Mouse (Mus musculus): Measurements from ENCODE around the gene Rnd1. TPM values are rescaled to one million over a fixed set of nuclear protein-coding genes. Genes with fewer than 3 reads are reported as not detected.

Rnd1 gene
- polyA plus RNA-seq (2015; fragmentation: Nextera tagmentation; extraction: Ambion mirVana) = 0.36 and 0.50 TPM in 2 replicates

DNA sequence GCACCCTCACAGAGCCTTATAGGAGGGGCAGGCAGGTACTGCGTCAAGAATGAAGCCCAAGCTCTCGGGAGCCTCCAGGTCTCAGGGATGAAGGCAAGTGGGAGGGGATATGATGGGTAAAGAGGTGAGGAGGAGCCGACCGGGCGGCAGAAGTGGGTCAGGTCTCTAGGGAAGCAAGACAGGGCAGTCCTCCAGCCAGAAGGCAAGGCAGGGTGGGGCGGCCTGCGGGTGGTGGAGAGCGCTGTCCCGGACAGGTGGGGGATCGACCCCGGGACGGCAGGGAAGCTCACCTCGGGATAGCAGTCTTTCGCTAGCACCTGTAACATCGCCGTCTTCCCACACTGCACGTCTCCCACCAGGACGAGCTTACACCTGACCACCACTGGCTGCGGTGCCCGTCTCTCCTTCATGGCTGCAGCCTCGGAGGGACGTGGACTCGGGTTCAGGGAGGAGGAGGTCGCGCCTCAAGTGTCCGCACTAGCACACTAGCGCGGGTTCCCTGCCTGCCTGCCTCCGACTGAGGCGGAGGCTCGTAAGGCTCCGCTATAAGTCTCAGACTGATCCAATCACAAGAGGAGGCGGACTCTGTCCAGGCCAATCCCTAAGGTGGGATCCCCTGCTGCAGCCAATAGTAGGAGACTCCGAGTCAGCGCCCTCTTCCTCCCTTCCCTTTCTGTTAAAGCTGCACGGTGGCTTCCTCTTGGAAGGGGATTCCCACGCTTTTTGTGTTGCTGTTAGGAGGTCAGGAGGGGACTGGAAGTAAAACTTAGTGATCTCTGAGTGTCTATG, at the start of gene Rnd1:
Rnd1 (minus strand) TSS at position 522 of the 789 bp plus-strand sequence.

GRCm38 (mm10) chr15:98707766-98708372, 30.6 kb upstream of the Rnd1 start, which contains the start of gene Ccdc65:
TSS of gene Ccdc65 (plus strand) at chr15:98708207.

DNA sequence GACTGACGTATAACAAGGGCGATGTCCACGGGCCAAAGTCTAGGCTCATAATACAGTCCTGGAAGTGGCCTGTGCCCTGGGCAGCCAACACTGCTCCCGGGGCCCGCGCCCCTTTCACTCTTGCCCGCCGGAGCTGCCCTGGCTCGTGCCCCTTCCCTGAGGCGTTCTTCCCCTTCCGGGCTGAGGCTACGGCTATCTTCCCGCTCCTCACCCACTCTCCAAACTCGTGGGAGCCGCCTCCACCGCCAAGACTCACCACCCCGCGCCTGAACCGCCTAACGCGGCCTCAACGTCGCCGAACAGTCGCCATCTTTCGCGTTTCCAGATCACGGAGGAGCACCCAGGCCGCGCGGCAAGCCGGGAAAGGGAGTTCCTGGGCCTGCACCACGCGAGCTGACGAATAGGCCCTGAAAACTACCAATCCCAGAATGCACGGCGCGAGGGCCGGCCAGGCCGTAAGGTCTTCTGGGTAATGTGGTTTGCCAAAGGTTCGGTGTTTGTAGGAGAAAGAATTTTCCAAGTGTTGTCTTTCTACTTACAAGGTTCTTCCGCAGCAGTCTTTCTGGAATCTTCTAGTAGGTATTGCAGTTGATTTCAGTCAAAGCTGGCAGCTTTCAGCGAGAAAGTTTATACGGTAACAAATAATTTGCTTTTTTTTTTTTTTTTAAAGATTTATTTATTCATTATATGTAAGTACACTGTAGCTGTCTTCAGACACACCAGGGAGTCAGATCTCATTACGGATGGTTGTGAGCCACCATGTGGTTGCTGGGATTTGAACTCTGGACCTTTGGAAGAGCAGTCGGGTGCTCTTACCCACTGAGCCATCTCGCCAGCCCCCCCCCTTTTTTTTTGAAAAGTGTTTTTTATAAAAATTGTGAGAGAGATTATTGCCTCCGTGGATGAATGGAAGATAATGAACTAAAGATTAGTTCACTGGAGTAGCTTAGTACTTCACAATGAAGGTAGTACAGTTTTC, 14.4 kb downstream of the Rnd1 start, which contains the start of gene Ddx23:
Ddx23 (minus strand) TSS at position 328 of the 979 bp plus-strand sequence.

DNA sequence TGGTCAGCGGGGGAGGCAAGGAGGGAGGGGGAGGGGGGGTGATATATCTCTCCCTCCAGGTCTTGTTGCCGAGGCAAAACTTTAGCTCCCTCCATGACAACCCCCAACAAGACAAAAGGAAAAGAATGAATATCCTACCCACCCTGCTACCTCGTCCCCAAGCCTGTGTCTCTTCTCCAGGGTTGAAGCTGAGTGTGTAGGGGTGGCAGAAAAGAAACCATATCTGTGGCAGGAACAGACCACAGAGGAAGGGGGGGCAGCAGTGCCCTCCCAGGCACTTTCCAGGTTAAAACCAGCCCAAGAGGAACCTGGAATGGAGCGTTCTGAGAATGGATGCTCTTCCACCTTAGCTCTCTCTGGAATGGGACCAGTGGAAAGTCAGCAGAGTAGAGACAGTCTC, 46.7 kb downstream of the Rnd1 start, which contains the start of gene Cacnb3:
Cacnb3 (plus strand) TSS at position 301 of the 400 bp plus-strand sequence.

Other genes with a start within 250 kb of the Rnd1 start
- gene Olfr282, start 246.2 kb downstream of the Rnd1 start, polyA plus RNA-seq (2015; fragmentation: Nextera tagmentation; extraction: Ambion mirVana) = not detected in 2 replicates
- gene Olfr281, start 224.9 kb downstream of the Rnd1 start, polyA plus RNA-seq (2015; fragmentation: Nextera tagmentation; extraction: Ambion mirVana) = not detected in 2 replicates
- gene OR5BS1P, start 207.6 kb downstream of the Rnd1 start, polyA plus RNA-seq (2015; fragmentation: Nextera tagmentation; extraction: Ambion mirVana) = not detected in 2 replicates
- gene Lalba, start 194.7 kb downstream of the Rnd1 start, polyA plus RNA-seq (2015; fragmentation: Nextera tagmentation; extraction: Ambion mirVana) = 0.17 TPM in 1 of 2 replicates, not detected in the other
- not detected in 2 replicates for gene Olfr279, start 185.1 kb downstream of the Rnd1 start, polyA plus RNA-seq (2015; fragmentation: Nextera tagmentation; extraction: Ambion mirVana)
- gene Kansl2, start 143.2 kb downstream of the Rnd1 start, polyA plus RNA-seq (2015; fragmentation: Nextera tagmentation; extraction: Ambion mirVana) = 69.9 and 72.5 TPM in 2 replicates
- 22.4 and 22.8 TPM in 2 replicates for gene Ccnt1, start 106.5 kb downstream of the Rnd1 start, polyA plus RNA-seq (2015; fragmentation: Nextera tagmentation; extraction: Ambion mirVana)
- gene 4930415O20Rik, start 106.5 kb downstream of the Rnd1 start, polyA plus RNA-seq (2015; fragmentation: Nextera tagmentation; extraction: Ambion mirVana) = not detected in 2 replicates
- gene Adcy6, start 67.4 kb downstream of the Rnd1 start, polyA plus RNA-seq (2015; fragmentation: Nextera tagmentation; extraction: Ambion mirVana) = 9.2 and 10.9 TPM in 2 replicates
- 5.6 and 8.6 TPM in 2 replicates for gene Cacnb3, start 46.6 kb downstream of the Rnd1 start, polyA plus RNA-seq (2015; fragmentation: Nextera tagmentation; extraction: Ambion mirVana)
- gene Ddx23, start 14.6 kb downstream of the Rnd1 start, polyA plus RNA-seq (2015; fragmentation: Nextera tagmentation; extraction: Ambion mirVana) = 10.8 and 12.4 TPM in 2 replicates
- 0.09 TPM in 2 replicates for gene Ccdc65, start 30.7 kb upstream of the Rnd1 start, polyA plus RNA-seq (2015; fragmentation: Nextera tagmentation; extraction: Ambion mirVana)
- gene Fkbp11, start 50.7 kb upstream of the Rnd1 start, polyA plus RNA-seq (2015; fragmentation: Nextera tagmentation; extraction: Ambion mirVana) = 25.1 and 47.1 TPM in 2 replicates
- 11.0 and 13.7 TPM in 2 replicates for gene Arf3, start 85.8 kb upstream of the Rnd1 start, polyA plus RNA-seq (2015; fragmentation: Nextera tagmentation; extraction: Ambion mirVana)
- 0.28 and 0.37 TPM in 2 replicates for gene Wnt10b, start 100.7 kb upstream of the Rnd1 start, polyA plus RNA-seq (2015; fragmentation: Nextera tagmentation; extraction: Ambion mirVana)
- gene Wnt1, start 112.4 kb upstream of the Rnd1 start, polyA plus RNA-seq (2015; fragmentation: Nextera tagmentation; extraction: Ambion mirVana) = 0.09 and 0.13 TPM in 2 replicates
- not detected in 2 replicates for gene Ddn, start 132.0 kb upstream of the Rnd1 start, polyA plus RNA-seq (2015; fragmentation: Nextera tagmentation; extraction: Ambion mirVana)
- 45.5 and 53.7 TPM in 2 replicates for gene Prkag1, start 154.1 kb upstream of the Rnd1 start, polyA plus RNA-seq (2015; fragmentation: Nextera tagmentation; extraction: Ambion mirVana)
- gene Kmt2d, start 193.7 kb upstream of the Rnd1 start, polyA plus RNA-seq (2015; fragmentation: Nextera tagmentation; extraction: Ambion mirVana) = 6.1 and 6.8 TPM in 2 replicates
- 4.3 and 6.7 TPM in 2 replicates for gene Rhebl1, start 217.1 kb upstream of the Rnd1 start, polyA plus RNA-seq (2015; fragmentation: Nextera tagmentation; extraction: Ambion mirVana)
- gene Dhh, start 221.1 kb upstream of the Rnd1 start, polyA plus RNA-seq (2015; fragmentation: Nextera tagmentation; extraction: Ambion mirVana) = 4.0 and 4.3 TPM in 2 replicates
- 8.9 and 9.5 TPM in 2 replicates for gene Lmbr1l, start 240.8 kb upstream of the Rnd1 start, polyA plus RNA-seq (2015; fragmentation: Nextera tagmentation; extraction: Ambion mirVana)

Data from skeletal muscle tissue, postnatal 0 days (tissue).